Mouse (Mus musculus): ENCODE data around the gene Hfm1.
A peak's percentile ranks its signal among the peaks of the same experiment; 100 is the strongest.

Gene Hfm1

DNA sequence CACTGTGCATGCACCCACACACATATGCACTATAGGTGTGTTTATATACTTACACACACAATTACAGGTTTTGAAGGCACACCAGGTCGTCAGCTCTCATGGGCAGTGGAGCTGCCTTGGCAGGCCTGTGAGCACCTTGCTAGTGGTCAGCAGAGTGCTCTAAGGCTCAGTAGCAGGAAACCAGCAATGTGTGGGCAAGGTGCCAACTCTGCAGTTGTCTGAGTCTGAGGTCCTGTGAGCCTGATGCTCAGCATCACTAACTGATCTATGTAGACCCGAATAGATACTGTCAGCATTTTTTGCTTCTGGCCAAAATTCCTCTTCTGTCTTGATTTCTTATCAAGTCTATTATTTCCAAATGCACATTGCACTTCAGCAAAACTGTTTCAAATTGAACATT lies 82.2 kb downstream of the Hfm1 start:
- peak in 1 of 2 experiments; percentile 12 for DNase-seq (ENCODE audit: low spot score in 2 of 2)

DNA sequence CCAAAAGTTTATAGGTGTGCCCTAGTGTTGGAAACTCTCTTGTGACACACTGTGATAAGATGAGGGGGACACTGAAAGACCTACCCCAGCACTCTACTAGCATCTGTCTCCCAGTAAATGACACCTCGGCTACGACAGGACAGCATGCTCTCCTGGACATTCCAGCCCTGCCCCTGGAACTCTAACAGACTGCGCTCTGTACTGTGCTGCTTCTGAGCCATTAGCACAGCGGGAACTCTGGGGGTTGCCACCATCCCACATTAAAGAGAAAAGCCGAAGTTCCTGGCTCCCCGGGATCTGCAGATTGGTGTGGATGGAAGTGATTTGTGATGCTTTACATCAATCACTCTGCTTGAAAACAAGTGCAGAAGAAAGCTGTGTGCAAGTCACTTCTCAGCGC lies 93.1 kb downstream of the Hfm1 start:
- no peak for DNase-seq (ENCODE audit: low spot score in 2 of 2)

DNA sequence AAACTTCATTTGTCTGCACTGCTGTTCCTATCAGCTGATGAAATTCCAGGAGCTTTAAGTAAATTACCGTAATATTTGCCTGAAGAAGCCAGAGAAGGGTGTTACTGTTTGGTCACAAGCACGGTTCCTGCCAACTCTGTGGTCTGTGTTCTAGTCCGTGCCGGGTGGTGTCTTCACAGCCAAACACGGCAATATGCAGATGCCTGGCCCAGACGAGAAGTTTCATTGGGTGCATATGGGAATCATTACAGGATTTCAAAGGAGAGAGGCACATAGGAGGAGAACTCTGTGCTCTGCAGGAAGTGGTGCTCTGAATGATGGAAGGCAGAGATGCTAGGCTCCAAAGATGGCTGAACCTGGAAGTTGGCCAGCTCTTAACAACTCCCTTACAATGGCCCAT lies 94.7 kb downstream of the Hfm1 start:
- no peak for DNase-seq (ENCODE audit: low spot score in 2 of 2)

DNA sequence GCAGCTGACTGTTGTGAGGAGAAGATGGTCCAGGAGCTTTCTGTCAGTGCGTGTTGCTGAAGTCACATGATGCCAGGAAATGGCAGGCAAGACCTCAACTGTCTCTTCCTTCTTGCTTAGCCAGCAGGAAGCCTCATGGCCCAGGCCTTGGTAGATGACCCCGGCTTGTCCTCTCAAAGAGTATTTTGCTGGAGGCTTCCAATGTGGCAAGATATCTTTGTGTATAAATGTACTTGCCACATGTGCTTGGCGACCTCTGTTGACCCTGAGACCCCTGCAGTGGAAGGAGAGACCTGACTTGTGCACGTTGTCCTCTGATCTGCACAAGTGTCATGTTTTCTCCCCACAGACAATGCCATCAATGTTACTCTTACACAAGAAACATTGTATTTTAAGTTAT lies 95.3 kb downstream of the Hfm1 start:
- DNase-seq (ENCODE audit: low spot score in 2 of 2), result no peak

- no peak for DNase-seq (ENCODE audit: low spot score in 2 of 2)
Observed at GRCm38 (mm10) chr5:106826740-106827139, 99.4 kb downstream of the Hfm1 start.

DNA sequence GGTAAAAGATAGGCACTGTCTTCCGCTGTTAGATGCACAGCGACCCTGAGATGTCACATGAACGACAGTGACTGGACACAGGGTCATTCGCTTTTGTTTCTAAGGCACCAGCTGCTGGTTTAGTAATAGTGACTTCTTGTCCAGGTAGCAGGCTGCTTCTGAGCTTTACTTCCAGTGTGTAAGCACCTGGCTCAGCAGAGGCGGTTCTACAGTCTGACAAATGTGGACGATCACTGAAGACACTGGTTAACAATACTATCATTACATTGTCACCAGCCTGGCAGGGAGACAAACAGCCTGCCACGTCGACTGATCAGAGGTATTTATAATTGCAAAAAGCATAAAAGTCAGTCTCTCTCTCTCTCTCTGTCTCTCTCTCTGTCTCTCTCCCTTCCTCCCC lies 100.1 kb downstream of the Hfm1 start:
- DNase-seq (ENCODE audit: low spot score in 2 of 2), result no peak

DNA sequence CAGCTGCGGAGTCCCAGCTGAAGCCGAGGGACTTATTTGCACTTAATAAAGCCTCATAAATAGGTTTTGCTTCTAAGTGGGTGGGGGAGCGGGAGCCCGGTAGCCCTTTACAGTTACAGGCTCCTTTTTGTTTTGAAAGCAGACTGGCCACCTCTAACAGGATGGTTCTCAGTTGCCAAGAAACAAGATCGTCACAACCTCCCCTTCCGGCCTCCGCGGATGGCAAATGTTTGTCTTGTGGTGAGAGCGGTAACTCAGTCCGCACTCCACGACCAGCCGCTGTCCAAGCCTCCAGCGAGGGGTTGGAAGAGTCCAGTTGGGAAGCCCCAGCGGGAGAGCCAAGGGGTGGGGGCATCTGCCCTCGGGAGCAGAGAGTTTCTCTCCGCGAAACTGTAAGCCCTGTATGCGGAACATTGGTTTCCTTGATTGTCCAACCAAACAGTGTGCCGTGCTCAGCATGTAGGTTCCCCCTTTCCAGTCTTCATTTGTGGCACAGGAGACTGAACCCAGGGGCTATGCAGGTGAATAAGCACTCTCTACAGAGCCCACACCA lies 100.7 kb downstream of the Hfm1 start:
- peak in 1 of 2 experiments; percentile 25 for DNase-seq (ENCODE audit: low spot score in 2 of 2)

DNA sequence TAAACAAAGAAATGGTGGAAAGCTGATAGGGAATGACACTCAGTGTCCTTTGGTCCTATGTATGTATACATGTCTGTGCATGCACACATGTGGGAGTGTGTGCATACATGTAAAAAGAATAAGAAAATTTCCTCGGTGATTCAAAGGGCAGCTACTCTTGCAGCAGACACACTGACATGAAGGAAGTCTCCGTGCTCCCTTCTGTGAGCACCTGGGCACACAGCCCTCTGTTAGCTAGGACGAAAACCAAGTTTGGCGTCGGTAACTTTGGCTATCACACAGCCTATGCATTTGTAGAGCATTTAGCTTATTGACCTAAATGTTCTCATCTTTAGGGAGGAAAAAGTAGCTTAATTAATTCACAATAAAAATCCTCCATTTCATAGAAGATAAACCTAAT lies 101.4 kb downstream of the Hfm1 start:
- DNase-seq (ENCODE audit: low spot score in 2 of 2), result no peak

- DNase-seq (ENCODE audit: low spot score in 2 of 2), result no peak
Observed at GRCm38 (mm10) chr5:106819630-106820029, 106.5 kb downstream of the Hfm1 start.

- no peak for DNase-seq (ENCODE audit: low spot score in 2 of 2)
Observed at GRCm38 (mm10) chr5:106815923-106816654, 110.0 kb downstream of the Hfm1 start.

GRCm38 (mm10) chr5:106814611-106815010 lies 111.5 kb downstream of the Hfm1 start:
- DNase-seq (ENCODE audit: low spot score in 2 of 2), result no peak

- DNase-seq (ENCODE audit: low spot score in 2 of 2), result peak; percentile 38 to 70
Observed at GRCm38 (mm10) chr5:106803094-106803493, 123.0 kb downstream of the Hfm1 start.

GRCm38 (mm10) chr5:106801886-106802798 lies 124.0 kb downstream of the Hfm1 start:
- peak; percentile 92 to 97 for DNase-seq (ENCODE audit: low spot score in 2 of 2)

- DNase-seq (ENCODE audit: low spot score in 2 of 2), result no peak
Observed at GRCm38 (mm10) chr5:106801215-106801863, 124.8 kb downstream of the Hfm1 start.

- DNase-seq (ENCODE audit: low spot score in 2 of 2), result no peak
Observed at GRCm38 (mm10) chr5:106797896-106798295, 128.2 kb downstream of the Hfm1 start.

DNA sequence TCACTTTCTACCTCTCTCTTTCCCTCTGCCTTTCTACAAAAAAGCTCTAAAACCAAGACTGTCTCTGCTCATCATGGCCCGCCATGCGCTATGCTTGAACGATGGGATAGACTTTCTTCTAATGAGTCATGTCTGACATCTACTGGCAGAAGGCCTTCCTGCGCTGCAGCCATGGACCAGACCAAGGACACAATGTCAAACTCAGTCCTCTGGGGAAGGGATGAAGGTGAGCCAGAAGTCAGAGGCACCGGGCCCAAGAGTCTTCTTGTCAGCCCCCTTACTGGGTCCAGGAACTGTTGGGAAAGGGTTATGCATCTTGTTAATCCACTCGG lies 134.9 kb downstream of the Hfm1 start:
- no peak for DNase-seq (ENCODE audit: low spot score in 2 of 2)

DNA sequence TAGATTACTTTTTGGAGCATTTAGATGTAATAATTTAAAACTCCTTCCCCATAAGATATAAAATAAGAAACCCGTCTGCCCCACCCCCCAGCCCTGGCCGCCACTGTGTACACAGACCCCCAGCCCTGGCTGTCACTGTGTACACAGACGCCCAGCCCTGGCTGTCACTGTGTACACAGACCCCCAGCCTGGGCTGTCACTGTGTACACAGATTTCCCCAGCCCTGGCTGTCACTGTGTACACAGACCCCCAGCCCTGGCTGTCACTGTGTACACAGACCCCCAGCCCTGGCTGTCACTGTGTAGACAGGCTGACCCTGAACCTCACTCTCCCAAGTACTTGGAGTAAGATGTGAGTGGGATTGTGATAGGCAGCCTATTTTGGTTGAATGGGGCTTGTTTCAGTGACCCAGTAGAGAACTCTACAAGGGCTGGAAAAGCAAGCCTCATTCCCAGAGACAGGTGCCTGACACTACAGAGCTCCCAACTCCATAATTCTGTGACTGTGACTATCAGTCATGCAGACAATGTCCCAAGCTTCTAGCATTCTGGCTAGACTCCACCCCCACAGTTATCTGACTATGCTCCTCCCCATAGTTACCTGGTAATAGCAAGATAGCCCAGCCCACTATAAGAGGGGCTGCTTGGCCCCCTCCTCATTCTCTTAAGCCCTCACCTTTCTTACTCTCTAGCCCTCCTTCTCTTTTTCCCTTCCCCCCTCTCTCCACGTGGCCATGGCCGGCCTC lies 135.5 kb downstream of the Hfm1 start:
- DNase-seq (ENCODE audit: low spot score in 2 of 2), result no peak
